8 mouse cellular contexts compared by ENCODE assay signal in genomic region chr2:119323866-119324575, GRCm38 (mm10). TPM values are rescaled to one million over a fixed set of nuclear protein-coding genes. Genes with fewer than 3 reads are reported as not detected.
A peak's percentile ranks its signal among the peaks of the same experiment; 100 is the strongest.
DNase-seq lines count a peak whose midpoint lies in the region; ATAC-seq and TF ChIP-seq lines count a peak whose summit lies in the region.

No protein-coding gene starts in this region.

- peaks cover 98% of the 10 kb centered on the region for H3K27me3 ChIP-seq in heart, embryonic 10.5 days (ENCODE audit: insufficient read depth, poor library complexity, severe bottlenecking)
- peaks cover 89% of the 10 kb centered on the region for H3K27me3 ChIP-seq in embryonic facial prominence, embryonic 15.5 days
- peaks cover 46% of the 10 kb centered on the region for H3K27me3 ChIP-seq in intestine, embryonic 16.5 days (replicated peaks; ENCODE audit: control insufficient read depth, insufficient read depth, low read length)
- peaks cover 68% of the 10 kb centered on the region for H3K27me3 ChIP-seq in midbrain, postnatal 0 days (ENCODE audit: insufficient read depth, low read length)

- DNase-seq in heart, embryonic 10.5 days (ENCODE audit: low spot score): no peak
- no peak for DNase-seq in heart, postnatal 25 days (ENCODE audit: low spot score)
- DNase-seq in midbrain, postnatal 0 days (ENCODE audit: low spot score): no peak
- DNase-seq in left cerebral cortex, postnatal 10 days (ENCODE audit: extremely low spot score in 1 of 2, low spot score in 2 of 2): no peak
- DNase-seq in MN1 (ENCODE audit: low spot score): no peak
- no peak for DNase-seq in layer of hippocampus, adult 11-12 months (ENCODE audit: low spot score)

- peak overlapping the region; percentile 73 for H3K4me3 ChIP-seq in heart, embryonic 10.5 days
- H3K4me3 ChIP-seq in embryonic facial prominence, embryonic 15.5 days (replicated peaks): peak overlapping the region; percentile 47
- peak overlapping the region; percentile 63 for H3K4me3 ChIP-seq in intestine, embryonic 16.5 days (ENCODE audit: low read length)
- H3K4me3 ChIP-seq in midbrain, postnatal 0 days (ENCODE audit: low read depth, low read length): no peak overlapping the region

- no peak overlapping the region for H3K9ac ChIP-seq in embryonic facial prominence, embryonic 15.5 days
- peak overlapping the region; percentile 41; the same call in 1 of the 2 replicates for H3K9ac ChIP-seq in intestine, embryonic 16.5 days (ENCODE audit: low read depth, low read length)
- no peak overlapping the region for H3K9ac ChIP-seq in midbrain, postnatal 0 days (replicated peaks; ENCODE audit: low read length, poor library complexity, severe bottlenecking)

- no peak for TF ChIP-seq CTCF in midbrain, postnatal 0 days (IDR thresholded peaks at IDR 0.05)

- H3K4me1 ChIP-seq in heart, embryonic 10.5 days: peaks cover 70% of the 10 kb centered on the region
- peaks cover 58% of the 10 kb centered on the region for H3K4me1 ChIP-seq in embryonic facial prominence, embryonic 15.5 days
- peaks cover 42% of the 10 kb centered on the region for H3K4me1 ChIP-seq in intestine, embryonic 16.5 days (ENCODE audit: control insufficient read depth, insufficient read depth, low read length)
- peaks cover 19% of the 10 kb centered on the region for H3K4me1 ChIP-seq in midbrain, postnatal 0 days (ENCODE audit: insufficient read depth, low read length)

- H3K27ac ChIP-seq in heart, embryonic 10.5 days: peak overlapping the region; percentile 8; the same call in 1 of the 2 replicates
- H3K27ac ChIP-seq in embryonic facial prominence, embryonic 15.5 days (replicated peaks): no peak overlapping the region
- H3K27ac ChIP-seq in intestine, embryonic 16.5 days (ENCODE audit: low read length): no peak overlapping the region
- no peak overlapping the region for H3K27ac ChIP-seq in midbrain, postnatal 0 days (ENCODE audit: low read depth, low read length)

- no peak for ATAC-seq in embryonic facial prominence, embryonic 15.5 days (ENCODE audit: insufficient number of reproducible peaks, low FRiP score, low TSS enrichment, low read depth)
- ATAC-seq in intestine, embryonic 16.5 days: no peak
- ATAC-seq in midbrain, postnatal 0 days (ENCODE audit: low FRiP score): no peak

- H3K36me3 ChIP-seq in heart, embryonic 10.5 days: no peaks in the 10 kb centered on the region
- no peaks in the 10 kb centered on the region for H3K36me3 ChIP-seq in embryonic facial prominence, embryonic 15.5 days
- H3K36me3 ChIP-seq in intestine, embryonic 16.5 days (ENCODE audit: control insufficient read depth, insufficient read depth, low read length): no peaks in the 10 kb centered on the region
- no peaks in the 10 kb centered on the region for H3K36me3 ChIP-seq in midbrain, postnatal 0 days (ENCODE audit: insufficient read depth, low read length)

- no peaks in the 10 kb centered on the region for H3K9me3 ChIP-seq in heart, embryonic 10.5 days
- H3K9me3 ChIP-seq in embryonic facial prominence, embryonic 15.5 days (replicated peaks): no peaks in the 10 kb centered on the region
- no peaks in the 10 kb centered on the region for H3K9me3 ChIP-seq in intestine, embryonic 16.5 days (ENCODE audit: control insufficient read depth, low read length)
- no peaks in the 10 kb centered on the region for H3K9me3 ChIP-seq in midbrain, postnatal 0 days (ENCODE audit: low read length)

- intact Hi-C loops in heart, postnatal 25 days (cut with DNase I): no loop called here
- intact Hi-C loops in left cerebral cortex, postnatal 10 days (cut with DNase I): no loop called here

- peak overlapping the region; percentile 85 for H3K4me2 ChIP-seq in embryonic facial prominence, embryonic 15.5 days (replicated peaks)
- H3K4me2 ChIP-seq in intestine, embryonic 16.5 days (ENCODE audit: low read depth, low read length): peak overlapping the region; percentile 99
- peak overlapping the region; percentile 99 for H3K4me2 ChIP-seq in midbrain, postnatal 0 days (ENCODE audit: low read depth, low read length, poor library complexity, severe bottlenecking)

- WGBS in heart, embryonic 10.5 days: 3% methylated on average over 30 of the region's 32 CpGs
- WGBS in embryonic facial prominence, embryonic 15.5 days: 9% methylated on average over 32 of the region's 32 CpGs
- WGBS in intestine, embryonic 16.5 days: 16% methylated on average over 32 of the region's 32 CpGs
- 6% methylated on average over 32 of the region's 32 CpGs for WGBS in midbrain, postnatal 0 days

RNA-seq across cellular contexts. Expression of gene Dll4, which starts 1.6 kb away (rescaled TPM):
- polyA plus RNA-seq in heart, embryonic 10.5 days (2016; fragmentation: Nextera tagmentation; extraction: Ambion mirVana): 6.0 and 7.5 TPM in 2 replicates
- total RNA-seq in heart, postnatal 25 days (2021): 10 to 100 TPM; 16.7 to 22.5 TPM
- polyA plus RNA-seq in embryonic facial prominence, embryonic 15.5 days (2015; fragmentation: Nextera tagmentation; extraction: Ambion mirVana): 5.7 and 5.8 TPM in 2 replicates
- 8.4 and 8.7 TPM in 2 replicates for polyA plus RNA-seq in intestine, embryonic 16.5 days (2015; fragmentation: Nextera tagmentation; extraction: Ambion mirVana)
- 3.9 TPM in 2 replicates for total RNA-seq in midbrain, postnatal 0 days (2014; rRNA removed)
- 2.3 and 2.6 TPM in 2 replicates for polyA plus RNA-seq in midbrain, postnatal 0 days (2015; fragmentation: Nextera tagmentation; extraction: Ambion mirVana)
- total RNA-seq in left cerebral cortex, postnatal 10 days (2021): 1 to 10 TPM; 5.5 to 6.7 TPM

RNA-seq across cellular contexts. Expression of gene Chac1, which starts 27.0 kb away (rescaled TPM):
- 0.55 and 0.69 TPM in 2 replicates for polyA plus RNA-seq in heart, embryonic 10.5 days (2016; fragmentation: Nextera tagmentation; extraction: Ambion mirVana)
- total RNA-seq in heart, postnatal 25 days (2021): 1 to 10 TPM; 7.2 to 9.3 TPM
- polyA plus RNA-seq in embryonic facial prominence, embryonic 15.5 days (2015; fragmentation: Nextera tagmentation; extraction: Ambion mirVana): 2.1 and 2.4 TPM in 2 replicates
- 2.7 and 6.0 TPM in 2 replicates for polyA plus RNA-seq in intestine, embryonic 16.5 days (2015; fragmentation: Nextera tagmentation; extraction: Ambion mirVana)
- 9.5 and 18.7 TPM in 2 replicates for total RNA-seq in midbrain, postnatal 0 days (2014; rRNA removed)
- 10.2 and 13.5 TPM in 2 replicates for polyA plus RNA-seq in midbrain, postnatal 0 days (2015; fragmentation: Nextera tagmentation; extraction: Ambion mirVana)
- 10 to 100 TPM; 10.1 to 10.6 TPM for total RNA-seq in left cerebral cortex, postnatal 10 days (2021)

RNA-seq across cellular contexts. Expression of gene Vps18, which starts 35.5 kb away (rescaled TPM):
- 17.4 and 18.6 TPM in 2 replicates for polyA plus RNA-seq in heart, embryonic 10.5 days (2016; fragmentation: Nextera tagmentation; extraction: Ambion mirVana)
- 10 to 100 TPM; 11.9 to 13.0 TPM for total RNA-seq in heart, postnatal 25 days (2021)
- 18.8 and 19.6 TPM in 2 replicates for polyA plus RNA-seq in embryonic facial prominence, embryonic 15.5 days (2015; fragmentation: Nextera tagmentation; extraction: Ambion mirVana)
- polyA plus RNA-seq in intestine, embryonic 16.5 days (2015; fragmentation: Nextera tagmentation; extraction: Ambion mirVana): 25.5 and 29.6 TPM in 2 replicates
- 30.1 and 36.9 TPM in 2 replicates for total RNA-seq in midbrain, postnatal 0 days (2014; rRNA removed)
- 21.4 and 21.6 TPM in 2 replicates for polyA plus RNA-seq in midbrain, postnatal 0 days (2015; fragmentation: Nextera tagmentation; extraction: Ambion mirVana)
- 10 to 100 TPM; 33.7 to 33.8 TPM for total RNA-seq in left cerebral cortex, postnatal 10 days (2021)

RNA-seq across cellular contexts. Expression of gene Rhov, which starts 52.9 kb away (rescaled TPM):
- 0.39 TPM in 1 of 2 replicates, not detected in the other for polyA plus RNA-seq in heart, embryonic 10.5 days (2016; fragmentation: Nextera tagmentation; extraction: Ambion mirVana)
- total RNA-seq in heart, postnatal 25 days (2021): not detected
- 37.1 and 37.9 TPM in 2 replicates for polyA plus RNA-seq in embryonic facial prominence, embryonic 15.5 days (2015; fragmentation: Nextera tagmentation; extraction: Ambion mirVana)
- 3.9 and 4.1 TPM in 2 replicates for polyA plus RNA-seq in intestine, embryonic 16.5 days (2015; fragmentation: Nextera tagmentation; extraction: Ambion mirVana)
- total RNA-seq in midbrain, postnatal 0 days (2014; rRNA removed): 24.5 and 32.7 TPM in 2 replicates
- 37.7 and 43.7 TPM in 2 replicates for polyA plus RNA-seq in midbrain, postnatal 0 days (2015; fragmentation: Nextera tagmentation; extraction: Ambion mirVana)
- 10 to 100 TPM; 14.3 to 16.3 TPM for total RNA-seq in left cerebral cortex, postnatal 10 days (2021)
